Mouse (Mus musculus): ENCODE measurements at regions not wholly inside any gene's neighbourhood (a gene's known extent, or its start where the extent isn't known, plus 50 kb on each side); places are given as distances from the start of the nearest gene placed in this dataset.

GRCm38 (mm10) chr1:189991089-189991488, 68.9 kb upstream of the Smyd2 start:
- no peak for DNase-seq (ENCODE audit: low read depth, low spot score)

GRCm38 (mm10) chr1:189990046-189990622, 68.0 kb upstream of the Smyd2 start:
- DNase-seq (ENCODE audit: low read depth, low spot score), result no peak

- DNase-seq (ENCODE audit: low read depth, low spot score), result no peak
Measured at GRCm38 (mm10) chr1:189989376-189989775, 67.2 kb upstream of the Smyd2 start.

- DNase-seq (ENCODE audit: low read depth, low spot score), result no peak
Measured at GRCm38 (mm10) chr1:189988864-189989263, 66.7 kb upstream of the Smyd2 start.

GRCm38 (mm10) chr1:189985516-189986205, 63.5 kb upstream of the Smyd2 start:
- no peak for DNase-seq (ENCODE audit: low read depth, low spot score)

- DNase-seq (ENCODE audit: low read depth, low spot score), result no peak
Measured at GRCm38 (mm10) chr1:189978244-189978643, 56.1 kb upstream of the Smyd2 start.

- no peak for DNase-seq (ENCODE audit: low read depth, low spot score)
Measured at GRCm38 (mm10) chr1:189975660-189976059, 53.5 kb upstream of the Smyd2 start.

- DNase-seq (ENCODE audit: low read depth, low spot score), result peak; percentile 88
Measured at GRCm38 (mm10) chr1:189972790-189973406, 50.7 kb upstream of the Smyd2 start.

Measured in A20 (cell line).